Mouse (Mus musculus): Measurements from ENCODE around the gene Gh. TPM values are rescaled to one million over a fixed set of nuclear protein-coding genes. Genes with fewer than 3 reads are reported as not detected.

Gene Gh
- not detected for total RNA-seq (2023)

GRCm38 (mm10) chr11:106301765-106302164 is at the start of gene Gh:
Gene Gh, minus strand, starts transcription at chr11:106301865.

GRCm38 (mm10) chr11:106314333-106314812 is 12.7 kb upstream of the Gh start, which contains the start of gene Cd79b:
Gene Cd79b, minus strand, starts transcription at chr11:106314762.

GRCm38 (mm10) chr11:106276454-106276853 is 25.2 kb downstream of the Gh start, which contains the start of gene Tcam1:
Gene Tcam1, plus strand, starts transcription at chr11:106276672.

GRCm38 (mm10) chr11:106272644-106273310 is 28.9 kb downstream of the Gh start, which contains the start of gene Smarcd2:
Gene Smarcd2, minus strand, starts transcription at chr11:106272972.

GRCm38 (mm10) chr11:106255685-106256451 is 45.8 kb downstream of the Gh start, which contains the start of the genes Ftsj3 and Psmc5:
Gene Ftsj3, minus strand, starts transcription at chr11:106256079.
Gene Psmc5, plus strand, starts transcription at chr11:106256154.

Other genes with a start within 250 kb of the Gh start
- 10.0 TPM for gene Taco1, start 235.8 kb downstream of the Gh start, total RNA-seq (2023)
- 158 TPM for gene Map3k3, start 217.3 kb downstream of the Gh start, total RNA-seq (2023)
- gene Gm10840, start 141.0 kb downstream of the Gh start, total RNA-seq (2023): 9.2 TPM
- gene Limd2, start 141.0 kb downstream of the Gh start, total RNA-seq (2023): 807 TPM
- gene Strada, start 99.7 kb downstream of the Gh start, total RNA-seq (2023): 32.0 TPM
- 39.7 TPM for gene Ccdc47, start 85.5 kb downstream of the Gh start, total RNA-seq (2023)
- 84.4 TPM for gene Ddx42, start 84.9 kb downstream of the Gh start, total RNA-seq (2023)
- gene Ftsj3, start 45.8 kb downstream of the Gh start, total RNA-seq (2023): 91.9 TPM
- gene Psmc5, start 45.7 kb downstream of the Gh start, total RNA-seq (2023): 46.1 TPM
- gene Smarcd2, start 28.9 kb downstream of the Gh start, total RNA-seq (2023): 97.8 TPM
- not detected for gene Tcam1, start 25.2 kb downstream of the Gh start, total RNA-seq (2023)
- 87.3 TPM for gene Cd79b, start 12.9 kb upstream of the Gh start, total RNA-seq (2023)
- 1.1 TPM for gene Scn4a, start 51.4 kb upstream of the Gh start, total RNA-seq (2023)
- gene Prr29, start 63.6 kb upstream of the Gh start, total RNA-seq (2023): not detected
- 74.2 TPM for gene Icam2, start 86.2 kb upstream of the Gh start, total RNA-seq (2023)
- 10.0 TPM for gene Ern1, start 186.0 kb upstream of the Gh start, total RNA-seq (2023)

All from CD8-positive naive resting alpha-beta T cell, adult 57 days (primary cell).